ENCODE assay signal across 9 mouse cellular contexts in the genomic region with DNA sequence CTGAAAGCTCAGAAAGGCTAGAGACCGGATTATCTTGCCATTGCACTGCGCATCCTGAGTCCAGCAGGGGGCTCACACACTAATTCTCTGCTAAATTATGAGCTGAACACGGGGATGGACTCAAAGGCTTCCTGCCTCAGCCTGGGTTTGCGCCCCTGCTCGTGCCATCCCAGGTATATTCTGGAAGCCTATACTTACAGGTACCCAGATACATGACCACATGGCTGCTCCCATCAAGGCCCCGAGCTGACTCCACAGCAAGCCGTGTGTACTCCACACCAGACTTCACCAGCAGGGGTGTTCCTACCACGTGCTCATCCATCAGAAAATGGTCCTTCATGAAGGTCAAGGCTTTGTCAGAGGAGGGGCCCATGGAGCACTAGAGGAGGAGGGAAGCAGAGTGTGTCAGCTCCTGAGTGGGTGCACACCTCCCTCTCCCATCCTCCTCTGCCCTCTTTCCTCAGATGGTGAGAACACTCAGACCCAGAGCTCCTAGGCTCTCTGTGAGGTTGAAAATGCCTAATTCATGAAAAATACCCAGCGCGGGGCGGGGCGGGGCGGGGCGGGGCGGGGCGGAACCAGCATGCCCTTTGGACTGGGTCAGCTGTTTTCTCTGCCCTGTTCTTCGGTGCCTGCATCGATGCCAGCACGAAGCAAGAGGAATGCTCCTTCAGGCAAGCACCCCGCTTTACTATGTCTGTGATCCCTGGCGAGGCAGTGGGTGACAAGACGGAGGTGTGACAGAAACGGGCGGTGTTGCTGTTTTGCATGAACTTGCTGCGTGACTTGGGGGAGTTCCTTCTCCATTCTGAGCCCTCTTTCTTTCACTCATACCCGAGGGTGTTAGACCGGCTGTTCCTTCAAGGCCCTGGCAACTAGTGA. TPM values are rescaled to one million over a fixed set of nuclear protein-coding genes. Genes with fewer than 3 reads are reported as not detected.
DNase-seq lines count a peak whose midpoint lies in the region; ATAC-seq and TF ChIP-seq lines count a peak whose summit lies in the region.
"Had no signal": no experiment of that assay in that cellular context is flagged by ENCODE, and none has a peak within 500 bp of the region (broad histone marks: within the 10 kb centered on the region; RNA-seq: fewer than 3 reads in every experiment).

No protein-coding gene starts in this region.

- no peak overlapping the region for H3K27ac ChIP-seq in heart, embryonic 11.5 days (ENCODE audit: low read depth, low read length)
- no peak overlapping the region for H3K27ac ChIP-seq in kidney, embryonic 14.5 days (ENCODE audit: low read depth, low read length)
- H3K27ac ChIP-seq in lung, postnatal 0 days (ENCODE audit: low read length) = no peak overlapping the region

- peaks cover 18% of the 10 kb centered on the region for H3K4me1 ChIP-seq in heart, embryonic 11.5 days (ENCODE audit: control insufficient read depth, insufficient read depth, low read length)
- peaks cover 16% of the 10 kb centered on the region for H3K4me1 ChIP-seq in kidney, embryonic 14.5 days (ENCODE audit: control insufficient read depth, insufficient read depth, low read length)
- peaks cover 6% of the 10 kb centered on the region; the same call in 1 of the 2 replicates for H3K4me1 ChIP-seq in lung, postnatal 0 days (ENCODE audit: insufficient read depth, low read depth, low read length)

- no peaks in the 10 kb centered on the region; the same call in none of the 2 replicates for H3K27me3 ChIP-seq in heart, embryonic 11.5 days (ENCODE audit: control insufficient read depth, insufficient read depth, low read length)
- no peaks in the 10 kb centered on the region for H3K27me3 ChIP-seq in kidney, embryonic 14.5 days (ENCODE audit: control insufficient read depth, insufficient read depth, low read length)
- no peaks in the 10 kb centered on the region for H3K27me3 ChIP-seq in lung, postnatal 0 days (replicated peaks; ENCODE audit: insufficient read depth, low read length)

- DNase-seq in left cerebral cortex, adult 18-20 months (ENCODE audit: low spot score in 2 of 2) = peak; percentile 53 to 70
- DNase-seq in left cerebral cortex, adult 11 months (ENCODE audit: low spot score) = no peak
- peak; percentile 83 for DNase-seq in brain, adult 2 months (ENCODE audit: low read depth, low spot score)
- peak; percentile 56 for DNase-seq in lung, postnatal 0 days (ENCODE audit: low spot score)
- DNase-seq in retina, embryonic 14.5 days (ENCODE audit: low spot score) = peak; percentile 78
- no peak for DNase-seq in ovary, adult 18-20 months (ENCODE audit: low spot score)

- H3K9me3 ChIP-seq in heart, embryonic 11.5 days (replicated peaks; ENCODE audit: control insufficient read depth, low read length) = no peaks in the 10 kb centered on the region
- no peaks in the 10 kb centered on the region for H3K9me3 ChIP-seq in kidney, embryonic 14.5 days (ENCODE audit: control insufficient read depth, low read length)
- H3K9me3 ChIP-seq in lung, postnatal 0 days (ENCODE audit: low read length) = no peaks in the 10 kb centered on the region

- no peak for TF ChIP-seq EP300 in lung, postnatal 0 days (IDR thresholded peaks at IDR 0.05)

- H3K9ac ChIP-seq in heart, embryonic 11.5 days (ENCODE audit: low read depth, low read length) = 0 out of 2 replicates have a peak overlapping the region, but pooled peaks have one; percentile 49
- peak overlapping the region; percentile 8; the same call in 1 of the 2 replicates for H3K9ac ChIP-seq in kidney, embryonic 14.5 days (ENCODE audit: low read depth, low read length)
- no peak overlapping the region for H3K9ac ChIP-seq in lung, postnatal 0 days (replicated peaks; ENCODE audit: low read depth)

- peak overlapping the region; percentile 26 for H3K4me3 ChIP-seq in heart, embryonic 11.5 days (ENCODE audit: low read depth, low read length)
- H3K4me3 ChIP-seq in kidney, embryonic 14.5 days (ENCODE audit: low read length) = peak overlapping the region; percentile 18; the same call in 1 of the 2 replicates
- no peak overlapping the region for H3K4me3 ChIP-seq in lung, postnatal 0 days (ENCODE audit: low read depth, low read length)

- peak; percentile 73 for TF ChIP-seq CTCF in lung, postnatal 0 days (IDR thresholded peaks at IDR 0.05)

- WGBS in heart, embryonic 11.5 days (ENCODE audit: insufficient replicate concordance) = 16% methylated on average over 27 of the region's 27 CpGs
- 16% methylated on average over 27 of the region's 27 CpGs for WGBS in kidney, embryonic 14.5 days
- WGBS in lung, postnatal 0 days = 16% methylated on average over 27 of the region's 27 CpGs

- no peak for ATAC-seq in heart, embryonic 11.5 days (replicated peaks; ENCODE audit: insufficient number of reproducible peaks, low FRiP score, low TSS enrichment)
- ATAC-seq in kidney, embryonic 14.5 days (ENCODE audit: low FRiP score, low TSS enrichment) = no peak
- ATAC-seq in lung, postnatal 0 days = peak; percentile 16

- no peaks in the 10 kb centered on the region for H3K36me3 ChIP-seq in heart, embryonic 11.5 days (ENCODE audit: control insufficient read depth, insufficient read depth, low read length)
- no peaks in the 10 kb centered on the region for H3K36me3 ChIP-seq in kidney, embryonic 14.5 days (ENCODE audit: control insufficient read depth, insufficient read depth, low read length)
- no peaks in the 10 kb centered on the region for H3K36me3 ChIP-seq in lung, postnatal 0 days (ENCODE audit: insufficient read depth, low read length)

- peak overlapping the region; percentile 60 for H3K4me2 ChIP-seq in heart, embryonic 11.5 days
- peak overlapping the region; percentile 11 for H3K4me2 ChIP-seq in kidney, embryonic 14.5 days (replicated peaks; ENCODE audit: low read depth, low read length)
- peak overlapping the region; percentile 27 for H3K4me2 ChIP-seq in lung, postnatal 0 days (replicated peaks; ENCODE audit: low read depth, low read length)

RNA-seq across cellular contexts. Expression of a gene that starts 15.8 kb away (rescaled TPM):
- 10 to 100 TPM; 77.0 to 78.9 TPM for total RNA-seq in left cerebral cortex, adult 18-20 months (2021)
- 14.8 and 15.6 TPM in 2 replicates for polyA plus RNA-seq in heart, embryonic 11.5 days (2014; fragmentation: Nextera tagmentation; extraction: Ambion mirVana)
- 13.1 and 19.4 TPM in 2 replicates for polyA plus RNA-seq in kidney, embryonic 14.5 days (2014; fragmentation: Nextera tagmentation; extraction: Ambion mirVana)
- 9.3 and 11.3 TPM in 2 replicates for polyA plus RNA-seq in lung, postnatal 0 days (2015; fragmentation: Nextera tagmentation; extraction: Ambion mirVana)

RNA-seq across cellular contexts. Expression of a gene that starts 20.2 kb away (rescaled TPM):
- total RNA-seq in left cerebral cortex, adult 18-20 months (2021) = 10 to 100 TPM; 70.4 to 76.5 TPM
- 0.80 and 0.92 TPM in 2 replicates for polyA plus RNA-seq in heart, embryonic 11.5 days (2014; fragmentation: Nextera tagmentation; extraction: Ambion mirVana)
- 5.7 and 10.0 TPM in 2 replicates for polyA plus RNA-seq in kidney, embryonic 14.5 days (2014; fragmentation: Nextera tagmentation; extraction: Ambion mirVana)
- 9.0 and 9.2 TPM in 2 replicates for polyA plus RNA-seq in lung, postnatal 0 days (2015; fragmentation: Nextera tagmentation; extraction: Ambion mirVana)

RNA-seq across cellular contexts. Expression of a gene that starts 30.6 kb away (rescaled TPM):
- total RNA-seq in left cerebral cortex, adult 18-20 months (2021) = 1 to 10 TPM; 5.2 to 6.2 TPM
- 115 and 118 TPM in 2 replicates for polyA plus RNA-seq in heart, embryonic 11.5 days (2014; fragmentation: Nextera tagmentation; extraction: Ambion mirVana)
- 169 and 181 TPM in 2 replicates for polyA plus RNA-seq in kidney, embryonic 14.5 days (2014; fragmentation: Nextera tagmentation; extraction: Ambion mirVana)
- polyA plus RNA-seq in lung, postnatal 0 days (2015; fragmentation: Nextera tagmentation; extraction: Ambion mirVana) = 27.9 and 30.6 TPM in 2 replicates

RNA-seq across cellular contexts. Expression of a gene that starts 56.5 kb away (rescaled TPM):
- total RNA-seq in left cerebral cortex, adult 18-20 months (2021) = not detected
- not detected in 2 replicates for polyA plus RNA-seq in heart, embryonic 11.5 days (2014; fragmentation: Nextera tagmentation; extraction: Ambion mirVana)
- 0.57 TPM in 1 of 2 replicates, not detected in the other for polyA plus RNA-seq in kidney, embryonic 14.5 days (2014; fragmentation: Nextera tagmentation; extraction: Ambion mirVana)
- polyA plus RNA-seq in lung, postnatal 0 days (2015; fragmentation: Nextera tagmentation; extraction: Ambion mirVana) = not detected in 2 replicates
- polyA plus RNA-seq: gonadal fat pad, adult 2 months had no signal

Comparison
In these comparisons a context has a peak if more than half of its experiments do, and no peak if none do; other contexts are left out.
1. DNase-seq: peak in left cerebral cortex, adult 18-20 months (2 of 2), brain, adult 2 months (single experiment), lung, postnatal 0 days (single experiment) and retina, embryonic 14.5 days (single experiment); none in left cerebral cortex, adult 11 months (single experiment) and ovary, adult 18-20 months (single experiment).
2. Peak in every context shown above with its lines, with median percentiles within 50 percentile points of each other: H3K4me2 ChIP-seq.